25 mouse cellular contexts compared by ENCODE assay signal in the genomic region with DNA sequence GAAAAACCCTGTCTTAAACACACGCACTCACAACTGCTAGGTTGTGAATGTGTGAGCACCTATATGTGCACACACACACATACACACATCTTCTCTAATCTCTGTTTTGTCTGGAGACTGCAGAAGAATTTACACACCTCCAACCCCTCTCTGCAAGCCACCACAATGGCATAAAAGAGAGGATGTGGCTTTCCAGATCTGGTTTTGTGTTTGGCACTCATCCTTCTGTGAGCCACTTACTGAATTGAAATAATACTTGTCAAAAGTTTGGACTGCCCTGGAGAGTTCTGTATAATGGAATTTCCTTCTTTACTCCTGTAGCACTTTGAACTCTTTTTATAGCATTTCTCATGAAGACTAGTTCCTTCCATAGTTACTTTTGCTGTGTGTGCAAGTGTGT. TPM values are rescaled to one million over a fixed set of nuclear protein-coding genes. Genes with fewer than 3 reads are reported as not detected.
A peak's percentile ranks its signal among the peaks of the same experiment; 100 is the strongest.
DNase-seq lines count a peak whose midpoint lies in the region; ATAC-seq and TF ChIP-seq lines count a peak whose summit lies in the region.
"Had no signal": no experiment of that assay in that cellular context is flagged by ENCODE, and none has a peak within 500 bp of the region (broad histone marks: within the 10 kb centered on the region; RNA-seq: fewer than 3 reads in every experiment).

No protein-coding gene starts in this region.

- ATAC-seq in limb, embryonic 15.5 days (ENCODE audit: insufficient number of reproducible peaks, low FRiP score, low TSS enrichment, low read depth), result no peak
- ATAC-seq in hindbrain, embryonic 11.5 days (ENCODE audit: low FRiP score), result no peak
- ATAC-seq: forebrain, embryonic 15.5 days; Patski had no signal

- in situ Hi-C loops in CH12.LX (cut with MboI; ENCODE audit: low pct_ligation_motif_present, low pct_unique_long_range_greater_than_20kb, low sequenced_read_pairs), result no loop called here

- dilution Hi-C loops in CH12.LX (cut with MboI; ENCODE audit: extremely low pct_ligation_motif_present, extremely low pct_unique_long_range_greater_than_20kb, low sequenced_read_pairs), result no loop called here

- no peak for TF ChIP-seq RAD21 in CH12.LX (IDR thresholded peaks at IDR 0.05; ENCODE audit: low read depth, low read length)

- WGBS in limb, embryonic 15.5 days, result 91% methylated on average over 1 of the region's 1 CpGs
- 97% methylated on average over 1 of the region's 1 CpGs for WGBS in limb, embryonic 10.5 days
- WGBS in hindbrain, embryonic 11.5 days, result 96% methylated on average over 1 of the region's 1 CpGs

- no peak overlapping the region for H3K4me3 ChIP-seq in limb, embryonic 15.5 days
- no peak overlapping the region for H3K4me3 ChIP-seq in limb, embryonic 10.5 days
- H3K4me3 ChIP-seq in CH12.LX (replicated peaks in 1 of 3; ENCODE audit: low read depth in 2 of 3, low read length in 2 of 3, poor library complexity in 1 of 3), result no peak overlapping the region
- no peak overlapping the region for H3K4me3 ChIP-seq in myocyte
- H3K4me3 ChIP-seq in hindbrain, embryonic 11.5 days (ENCODE audit: low read depth, low read length), result no peak overlapping the region
- H3K4me3 ChIP-seq: embryonic facial prominence, embryonic 12.5 days; embryonic facial prominence, embryonic 15.5 days; erythroblast, embryonic 14.5 days; forebrain, embryonic 12.5 days; forebrain, embryonic 15.5 days; heart, embryonic 13.5 days; hindbrain, embryonic 12.5 days; hindbrain, embryonic 15.5 days had no signal

- no peaks in the 10 kb centered on the region for H3K4me1 ChIP-seq in limb, embryonic 15.5 days
- 0 out of 2 replicates have a peak, but pooled peaks cover 2% of the 10 kb centered on the region for H3K4me1 ChIP-seq in limb, embryonic 10.5 days
- peaks cover 28 to 73% of the 10 kb centered on the region in 2 experiments for H3K4me1 ChIP-seq in CH12.LX (ENCODE audit: control insufficient read depth in 1 of 2, insufficient read depth in 2 of 2)
- no peaks in the 10 kb centered on the region for H3K4me1 ChIP-seq in hindbrain, embryonic 11.5 days (replicated peaks; ENCODE audit: control insufficient read depth, insufficient read depth, low read length)
- H3K4me1 ChIP-seq: embryonic facial prominence, embryonic 15.5 days; forebrain, embryonic 12.5 days; forebrain, embryonic 15.5 days; hindbrain, embryonic 12.5 days; hindbrain, embryonic 15.5 days had no signal

- H3K9ac ChIP-seq in limb, embryonic 15.5 days, result no peak overlapping the region
- no peak overlapping the region for H3K9ac ChIP-seq in CH12.LX (ENCODE audit: insufficient read depth, low read depth)
- H3K9ac ChIP-seq in hindbrain, embryonic 11.5 days (ENCODE audit: low read depth, low read length), result no peak overlapping the region
- H3K9ac ChIP-seq: embryonic facial prominence, embryonic 12.5 days; embryonic facial prominence, embryonic 15.5 days; forebrain, embryonic 12.5 days; forebrain, embryonic 15.5 days; heart, embryonic 13.5 days; hindbrain, embryonic 12.5 days; hindbrain, embryonic 15.5 days had no signal

- H3K36me3 ChIP-seq in limb, embryonic 15.5 days, result no peaks in the 10 kb centered on the region
- H3K36me3 ChIP-seq in limb, embryonic 10.5 days, result peaks cover 14% of the 10 kb centered on the region
- peaks cover 17 to 50% of the 10 kb centered on the region in 2 experiments for H3K36me3 ChIP-seq in CH12.LX (replicated peaks in 1 of 2; ENCODE audit: control insufficient read depth in 1 of 2, insufficient read depth in 1 of 2, low read length in 1 of 2)
- no peaks in the 10 kb centered on the region for H3K36me3 ChIP-seq in myocyte (ENCODE audit: control insufficient read depth, insufficient read depth)
- H3K36me3 ChIP-seq in hindbrain, embryonic 11.5 days (ENCODE audit: control insufficient read depth, insufficient read depth, low read length), result no peaks in the 10 kb centered on the region
- H3K36me3 ChIP-seq: embryonic facial prominence, embryonic 12.5 days; embryonic facial prominence, embryonic 15.5 days; forebrain, embryonic 15.5 days; hindbrain, embryonic 12.5 days; hindbrain, embryonic 15.5 days had no signal

- TF ChIP-seq CTCF in CH12.LX (conservative IDR thresholded peaks at IDR 0.05 in 1 of 2, IDR thresholded peaks at IDR 0.05 in 1 of 2; ENCODE audit: low read depth in 2 of 2, low read length in 2 of 2), result no peak

- TF ChIP-seq EP300 in CH12.LX (IDR thresholded peaks at IDR 0.05; ENCODE audit: low read length), result no peak

- no peaks in the 10 kb centered on the region for H3K9me3 ChIP-seq in limb, embryonic 15.5 days
- no peaks in the 10 kb centered on the region for H3K9me3 ChIP-seq in limb, embryonic 10.5 days (replicated peaks)
- peaks cover 8% of the 10 kb centered on the region for H3K9me3 ChIP-seq in CH12.LX (replicated peaks; ENCODE audit: low read length)
- no peaks in the 10 kb centered on the region for H3K9me3 ChIP-seq in hindbrain, embryonic 11.5 days (ENCODE audit: control insufficient read depth, low read length)
- H3K9me3 ChIP-seq: embryonic facial prominence, embryonic 12.5 days; embryonic facial prominence, embryonic 15.5 days; forebrain, embryonic 12.5 days; forebrain, embryonic 15.5 days; G1E; heart, embryonic 13.5 days; hindbrain, embryonic 12.5 days; hindbrain, embryonic 15.5 days had no signal

- H3K79me2 ChIP-seq in CH12.LX (replicated peaks; ENCODE audit: control insufficient read depth, extremely low read depth, insufficient read depth, poor library complexity, severe bottlenecking), result peaks cover 94% of the 10 kb centered on the region
- peaks cover 89% of the 10 kb centered on the region for H3K79me2 ChIP-seq in myocyte (ENCODE audit: control insufficient read depth, insufficient read depth)

- H3K27ac ChIP-seq in limb, embryonic 15.5 days, result 0 out of 2 replicates have a peak overlapping the region, but pooled peaks have one; percentile 17
- H3K27ac ChIP-seq in limb, embryonic 10.5 days, result no peak overlapping the region
- H3K27ac ChIP-seq in CH12.LX (ENCODE audit: insufficient read depth, low read depth), result 0 out of 2 replicates have a peak overlapping the region, but pooled peaks have one; percentile 5
- no peak overlapping the region for H3K27ac ChIP-seq in hindbrain, embryonic 11.5 days (ENCODE audit: low read depth, low read length)
- H3K27ac ChIP-seq: embryonic facial prominence, embryonic 12.5 days; embryonic facial prominence, embryonic 15.5 days; forebrain, embryonic 12.5 days; forebrain, embryonic 15.5 days; heart, embryonic 13.5 days; hindbrain, embryonic 12.5 days; hindbrain, embryonic 15.5 days had no signal

- no peak for TF ChIP-seq POLR2A in CH12.LX (IDR thresholded peaks at IDR 0.05; ENCODE audit: low read depth, low read length)
- TF ChIP-seq POLR2A in myocyte (IDR thresholded peaks at IDR 0.05; ENCODE audit: insufficient read length, low read depth), result no peak

- H3K4me2 ChIP-seq in limb, embryonic 15.5 days, result no peak overlapping the region
- H3K4me2 ChIP-seq in CH12.LX (ENCODE audit: insufficient read depth, low read depth, poor library complexity, severe bottlenecking), result 0 out of 2 replicates have a peak overlapping the region, but pooled peaks have one; percentile 10
- H3K4me2 ChIP-seq in myocyte (ENCODE audit: low read depth), result peak overlapping the region; percentile 8
- no peak overlapping the region for H3K4me2 ChIP-seq in hindbrain, embryonic 11.5 days (replicated peaks; ENCODE audit: low read depth, low read length)
- H3K4me2 ChIP-seq: embryonic facial prominence, embryonic 12.5 days; embryonic facial prominence, embryonic 15.5 days; forebrain, embryonic 12.5 days; forebrain, embryonic 15.5 days; heart, embryonic 13.5 days; hindbrain, embryonic 12.5 days; hindbrain, embryonic 15.5 days had no signal

- no peak overlapping the region for H3ac ChIP-seq in myocyte (ENCODE audit: control insufficient read depth, insufficient read length)

- no peak for DNase-seq in limb, embryonic 10.5 days (ENCODE audit: low spot score)
- DNase-seq in 416B (ENCODE audit: low read depth), result peak; percentile 59
- DNase-seq in CH12.LX (ENCODE audit: extremely low read depth), result no peak
- DNase-seq in hindbrain, embryonic 11.5 days (ENCODE audit: low spot score), result no peak
- DNase-seq in natural killer cell, adult 2 months (ENCODE audit: low spot score in 2 of 2), result no peak
- DNase-seq in kidney, postnatal 10 days, result no peak
- DNase-seq: adrenal gland, postnatal 10 days; adrenal gland, postnatal 36 days; cerebellum, adult 2 months; cerebellum, adult 9-11 months; cerebellum, postnatal 25 days; gastrocnemius, postnatal 25 days; heart, adult 18-20 months had no signal

- H3K27me3 ChIP-seq in limb, embryonic 15.5 days, result no peaks in the 10 kb centered on the region
- H3K27me3 ChIP-seq in limb, embryonic 10.5 days (ENCODE audit: low read depth, poor library complexity, severe bottlenecking), result no peaks in the 10 kb centered on the region
- no peaks in the 10 kb centered on the region for H3K27me3 ChIP-seq in CH12.LX (replicated peaks)
- no peaks in the 10 kb centered on the region for H3K27me3 ChIP-seq in myocyte (ENCODE audit: control insufficient read depth, insufficient read depth, insufficient read length)
- no peaks in the 10 kb centered on the region for H3K27me3 ChIP-seq in hindbrain, embryonic 11.5 days (ENCODE audit: control insufficient read depth, insufficient read depth, low read length)
- H3K27me3 ChIP-seq: embryonic facial prominence, embryonic 12.5 days; embryonic facial prominence, embryonic 15.5 days; forebrain, embryonic 12.5 days; forebrain, embryonic 15.5 days; heart, embryonic 13.5 days; hindbrain, embryonic 12.5 days; hindbrain, embryonic 15.5 days; Patski had no signal

TF ChIP-seq in CH12.LX, 34 proteins besides CTCF, POLR2A, EP300 and RAD21 (continues in another document):
- TF ChIP-seq CHD1 (IDR thresholded peaks at IDR 0.05; ENCODE audit: low read depth, low read length) (no peak), MXI1 (IDR thresholded peaks at IDR 0.05; ENCODE audit: low read depth, low read length) (no peak)

TF ChIP-seq in myocyte, 11 proteins besides CTCF, POLR2A, EP300 and RAD21 (continues in another document):
- TF ChIP-seq USF1 (IDR thresholded peaks at IDR 0.05; ENCODE audit: low read depth), result no peak

RNA-seq across cellular contexts. Expression of a gene that starts 8.9 kb away (rescaled TPM):
- polyA plus RNA-seq in limb, embryonic 15.5 days (2015; fragmentation: Nextera tagmentation; extraction: Ambion mirVana), result 119 and 151 TPM in 2 replicates
- 191 and 204 TPM in 2 replicates for polyA plus RNA-seq in limb, embryonic 10.5 days (2016; fragmentation: Nextera tagmentation; extraction: Ambion mirVana)
- total RNA-seq in CH12.LX (2012; rRNA removed), result 225 and 253 TPM in 2 replicates
- total RNA-seq in CH12.LX (2014; rRNA removed), result 227 and 228 TPM in 2 replicates
- 364 and 473 TPM in 2 replicates for polyA plus RNA-seq in CH12.LX (2012; ENCODE audit: insufficient read length, low read depth)
- 799 TPM for polyA plus RNA-seq in myocyte (2012; fragmentation: generic; extraction: Trizol)
- 136 and 138 TPM in 2 replicates for polyA plus RNA-seq in hindbrain, embryonic 11.5 days (2014; fragmentation: Nextera tagmentation; extraction: Ambion mirVana)

RNA-seq across cellular contexts. Expression of a gene that starts 22.1 kb away (rescaled TPM):
- polyA plus RNA-seq in limb, embryonic 15.5 days (2015; fragmentation: Nextera tagmentation; extraction: Ambion mirVana), result 40.3 and 41.3 TPM in 2 replicates
- 17.3 and 20.4 TPM in 2 replicates for polyA plus RNA-seq in limb, embryonic 10.5 days (2016; fragmentation: Nextera tagmentation; extraction: Ambion mirVana)
- total RNA-seq in CH12.LX (2012; rRNA removed) (345 and 358 TPM in 2 replicates), CH12.LX (2014; rRNA removed) (411 and 467 TPM in 2 replicates)
- polyA plus RNA-seq in CH12.LX (2012; ENCODE audit: insufficient read length, low read depth) (493 and 611 TPM in 2 replicates), myocyte (2012; fragmentation: generic; extraction: Trizol) (88.9 TPM)
- 35.7 and 38.4 TPM in 2 replicates for polyA plus RNA-seq in hindbrain, embryonic 11.5 days (2014; fragmentation: Nextera tagmentation; extraction: Ambion mirVana)

Comparison
In these comparisons a context has a peak if more than half of its experiments do, and no peak if none do; other contexts are left out.
1. H3K27ac ChIP-seq: peak in limb, embryonic 15.5 days (single experiment) and CH12.LX (single experiment); none in limb, embryonic 10.5 days (single experiment) and hindbrain, embryonic 11.5 days (single experiment).
2. H3K4me2 ChIP-seq: peak in CH12.LX (single experiment) and myocyte (single experiment); none in limb, embryonic 15.5 days (single experiment) and hindbrain, embryonic 11.5 days (single experiment).